Mouse (Mus musculus): Measurements from ENCODE around the gene Ern1. TPM values are rescaled to one million over a fixed set of nuclear protein-coding genes. Genes with fewer than 3 reads are reported as not detected.

Gene Ern1
- polyA plus RNA-seq, 1 experiment from 2014 or later = 4.7 TPM

GRCm38 (mm10) chr11:106521612-106522011, 34.0 kb upstream of the Ern1 start:
- Histone ChIP-seq H3K27me3 (ENCODE audit: control insufficient read depth, insufficient read depth, low read length) (no peaks in the 10 kb centered on the region), H3K4me3 (ENCODE audit: low read length) (no peak overlapping the region), H3K9me3 (replicated peaks; ENCODE audit: control insufficient read depth, low read length) (no peaks in the 10 kb centered on the region), H3K36me3 (ENCODE audit: control insufficient read depth, insufficient read depth) (no peaks in the 10 kb centered on the region), H3K4me1 (ENCODE audit: control insufficient read depth, insufficient read depth, low read length) (peaks cover 3% of the 10 kb centered on the region; the same call in 1 of the 2 replicates), H3K4me2 (ENCODE audit: low read depth, low read length) (no peak overlapping the region), H3K27ac (ENCODE audit: low read length) (peak overlapping the region; percentile 52), H3K9ac (ENCODE audit: low read length) (no peak overlapping the region)
- WGBS = 58% methylated on average over 4 of the region's 4 CpGs
- ATAC-seq (replicated peaks; ENCODE audit: extremely low read depth, insufficient read depth, low FRiP score) = no peak

GRCm38 (mm10) chr11:106520404-106520803, 32.8 kb upstream of the Ern1 start:
- Histone ChIP-seq H3K4me1 (ENCODE audit: control insufficient read depth, insufficient read depth, low read length) (peaks cover 3% of the 10 kb centered on the region; the same call in 1 of the 2 replicates), H3K27ac (ENCODE audit: low read length) (no peak overlapping the region), H3K4me2 (ENCODE audit: low read depth, low read length) (no peak overlapping the region), H3K9me3 (replicated peaks; ENCODE audit: control insufficient read depth, low read length) (no peaks in the 10 kb centered on the region), H3K27me3 (ENCODE audit: control insufficient read depth, insufficient read depth, low read length) (no peaks in the 10 kb centered on the region), H3K9ac (ENCODE audit: low read length) (no peak overlapping the region), H3K36me3 (ENCODE audit: control insufficient read depth, insufficient read depth) (no peaks in the 10 kb centered on the region; the same call in 1 of the 2 replicates), H3K4me3 (ENCODE audit: low read length) (no peak overlapping the region)
- ATAC-seq (replicated peaks; ENCODE audit: extremely low read depth, insufficient read depth, low FRiP score) = no peak
- 64% methylated on average over 3 of the region's 3 CpGs for WGBS

GRCm38 (mm10) chr11:106519519-106519918, 31.9 kb upstream of the Ern1 start:
- WGBS = 76% methylated on average over 4 of the region's 4 CpGs
- Histone ChIP-seq H3K27me3 (ENCODE audit: control insufficient read depth, insufficient read depth, low read length) (no peaks in the 10 kb centered on the region), H3K4me3 (ENCODE audit: low read length) (no peak overlapping the region), H3K4me2 (ENCODE audit: low read depth, low read length) (no peak overlapping the region), H3K9ac (ENCODE audit: low read length) (no peak overlapping the region), H3K4me1 (ENCODE audit: control insufficient read depth, insufficient read depth, low read length) (peaks cover 9% of the 10 kb centered on the region), H3K9me3 (replicated peaks; ENCODE audit: control insufficient read depth, low read length) (no peaks in the 10 kb centered on the region), H3K36me3 (ENCODE audit: control insufficient read depth, insufficient read depth) (no peaks in the 10 kb centered on the region; the same call in 1 of the 2 replicates), H3K27ac (ENCODE audit: low read length) (no peak overlapping the region)
- ATAC-seq (replicated peaks; ENCODE audit: extremely low read depth, insufficient read depth, low FRiP score) = no peak

- H3K36me3 ChIP-seq (ENCODE audit: control insufficient read depth, insufficient read depth) = no peaks in the 10 kb centered on the region; the same call in 1 of the 2 replicates
- WGBS = 44% methylated on average over 4 of the region's 4 CpGs
- no peak overlapping the region for H3K27ac ChIP-seq (ENCODE audit: low read length)
- no peaks in the 10 kb centered on the region for H3K27me3 ChIP-seq (ENCODE audit: control insufficient read depth, insufficient read depth, low read length)
- ATAC-seq (replicated peaks; ENCODE audit: extremely low read depth, insufficient read depth, low FRiP score) = no peak
- H3K4me1 ChIP-seq (ENCODE audit: control insufficient read depth, insufficient read depth, low read length) = peaks cover 14% of the 10 kb centered on the region
- no peak overlapping the region for H3K9ac ChIP-seq (ENCODE audit: low read length)
- no peak overlapping the region for H3K4me3 ChIP-seq (ENCODE audit: low read length)
- H3K9me3 ChIP-seq (replicated peaks; ENCODE audit: control insufficient read depth, low read length) = no peaks in the 10 kb centered on the region
- no peak overlapping the region for H3K4me2 ChIP-seq (ENCODE audit: low read depth, low read length)
Observed at GRCm38 (mm10) chr11:106518391-106518790, 30.7 kb upstream of the Ern1 start.

- peaks cover 2% of the 10 kb centered on the region; the same call in 1 of the 2 replicates for H3K36me3 ChIP-seq (ENCODE audit: control insufficient read depth, insufficient read depth)
- H3K9me3 ChIP-seq (replicated peaks; ENCODE audit: control insufficient read depth, low read length) = no peaks in the 10 kb centered on the region
- no peak overlapping the region for H3K9ac ChIP-seq (ENCODE audit: low read length)
- WGBS = 67% methylated on average over 16 of the region's 16 CpGs
- H3K4me1 ChIP-seq (ENCODE audit: control insufficient read depth, insufficient read depth, low read length) = peaks cover 12% of the 10 kb centered on the region
- no peak overlapping the region for H3K27ac ChIP-seq (ENCODE audit: low read length)
- 0 out of 2 replicates have a peak, but pooled peaks have one; percentile 37 for ATAC-seq (replicated peaks; ENCODE audit: extremely low read depth, insufficient read depth, low FRiP score)
- H3K4me2 ChIP-seq (ENCODE audit: low read depth, low read length) = no peak overlapping the region
- no peak overlapping the region for H3K4me3 ChIP-seq (ENCODE audit: low read length)
- no peaks in the 10 kb centered on the region for H3K27me3 ChIP-seq (ENCODE audit: control insufficient read depth, insufficient read depth, low read length)
Observed at GRCm38 (mm10) chr11:106515079-106515745, 27.6 kb upstream of the Ern1 start.

GRCm38 (mm10) chr11:106514446-106514845, 26.8 kb upstream of the Ern1 start:
- Histone ChIP-seq H3K9me3 (replicated peaks; ENCODE audit: control insufficient read depth, low read length) (no peaks in the 10 kb centered on the region), H3K36me3 (ENCODE audit: control insufficient read depth, insufficient read depth) (peaks cover 2% of the 10 kb centered on the region; the same call in 1 of the 2 replicates), H3K27me3 (ENCODE audit: control insufficient read depth, insufficient read depth, low read length) (no peaks in the 10 kb centered on the region), H3K9ac (ENCODE audit: low read length) (peak overlapping the region; percentile 10), H3K4me1 (ENCODE audit: control insufficient read depth, insufficient read depth, low read length) (peaks cover 10% of the 10 kb centered on the region), H3K4me3 (ENCODE audit: low read length) (no peak overlapping the region), H3K4me2 (ENCODE audit: low read depth, low read length) (no peak overlapping the region), H3K27ac (ENCODE audit: low read length) (0 out of 2 replicates have a peak overlapping the region, but pooled peaks have one; percentile 18)
- WGBS = 36% methylated on average over 5 of the region's 5 CpGs
- no peak; the same call in 1 of the 2 replicates for ATAC-seq (replicated peaks; ENCODE audit: extremely low read depth, insufficient read depth, low FRiP score)

GRCm38 (mm10) chr11:106513166-106513565, 25.5 kb upstream of the Ern1 start:
- Histone ChIP-seq H3K27me3 (ENCODE audit: control insufficient read depth, insufficient read depth, low read length) (no peaks in the 10 kb centered on the region), H3K4me2 (ENCODE audit: low read depth, low read length) (no peak overlapping the region), H3K27ac (ENCODE audit: low read length) (no peak overlapping the region), H3K9ac (ENCODE audit: low read length) (no peak overlapping the region), H3K9me3 (replicated peaks; ENCODE audit: control insufficient read depth, low read length) (no peaks in the 10 kb centered on the region), H3K4me1 (ENCODE audit: control insufficient read depth, insufficient read depth, low read length) (peaks cover 10% of the 10 kb centered on the region), H3K4me3 (ENCODE audit: low read length) (no peak overlapping the region), H3K36me3 (ENCODE audit: control insufficient read depth, insufficient read depth) (peaks cover 11% of the 10 kb centered on the region)
- 38% methylated on average over 2 of the region's 2 CpGs for WGBS
- ATAC-seq (replicated peaks; ENCODE audit: extremely low read depth, insufficient read depth, low FRiP score) = peak; percentile 58; the same call in 1 of the 2 replicates

- no peak for ATAC-seq (replicated peaks; ENCODE audit: extremely low read depth, insufficient read depth, low FRiP score)
- peaks cover 11% of the 10 kb centered on the region for H3K36me3 ChIP-seq (ENCODE audit: control insufficient read depth, insufficient read depth)
- no peak overlapping the region for H3K9ac ChIP-seq (ENCODE audit: low read length)
- 81% methylated on average over 7 of the region's 7 CpGs for WGBS
- H3K27me3 ChIP-seq (ENCODE audit: control insufficient read depth, insufficient read depth, low read length) = no peaks in the 10 kb centered on the region
- no peak overlapping the region for H3K4me3 ChIP-seq (ENCODE audit: low read length)
- no peak overlapping the region for H3K27ac ChIP-seq (ENCODE audit: low read length)
- H3K4me2 ChIP-seq (ENCODE audit: low read depth, low read length) = no peak overlapping the region
- H3K9me3 ChIP-seq (replicated peaks; ENCODE audit: control insufficient read depth, low read length) = no peaks in the 10 kb centered on the region
- H3K4me1 ChIP-seq (ENCODE audit: control insufficient read depth, insufficient read depth, low read length) = peaks cover 10% of the 10 kb centered on the region
Observed at GRCm38 (mm10) chr11:106512006-106512390, 24.3 kb upstream of the Ern1 start.

- peaks cover 11% of the 10 kb centered on the region for H3K36me3 ChIP-seq (ENCODE audit: control insufficient read depth, insufficient read depth)
Observed at GRCm38 (mm10) chr11:106511236-106512005, 23.8 kb upstream of the Ern1 start.

More at GRCm38 (mm10) chr11:106511236-106512005, 23.8 kb upstream of the Ern1 start:
- Histone ChIP-seq H3K4me2 (ENCODE audit: low read depth, low read length) (no peak overlapping the region), H3K27ac (ENCODE audit: low read length) (no peak overlapping the region), H3K9me3 (replicated peaks; ENCODE audit: control insufficient read depth, low read length) (no peaks in the 10 kb centered on the region), H3K4me1 (ENCODE audit: control insufficient read depth, insufficient read depth, low read length) (peaks cover 10% of the 10 kb centered on the region), H3K4me3 (ENCODE audit: low read length) (no peak overlapping the region), H3K27me3 (ENCODE audit: control insufficient read depth, insufficient read depth, low read length) (no peaks in the 10 kb centered on the region), H3K9ac (ENCODE audit: low read length) (no peak overlapping the region)
- ATAC-seq (replicated peaks; ENCODE audit: extremely low read depth, insufficient read depth, low FRiP score) = no peak
- 86% methylated on average over 14 of the region's 14 CpGs for WGBS
